Mouse (Mus musculus) liver, embryonic 14.5 days (tissue): ENCODE results near the gene Clstn2. TPM values are rescaled to one million over a fixed set of nuclear protein-coding genes. Genes with fewer than 3 reads are reported as not detected.

Source experiments
- ATAC-seq: fragments of 200-750 bp; cut with Nextera tagmentation; 2 replicates; pipeline ENCODE4 v1.8.0; 2017; ENCODE audit warnings: moderate number of reproducible peaks, mild to moderate bottlenecking, moderate library complexity; ENCODE audit not compliant: insufficient read depth
- DNase-seq, 3 experiments: peaks; one replicate each; pipeline ENCODE4 v3.0.0-alpha.2; 2012 to 2013; ENCODE audit warnings: low read depth in 3 of 3, low spot score in 3 of 3
- H3K27ac ChIP-seq: fragments of 300-500 bp; sonication (generic); 2 replicates; pipeline ENCODE4 v1.5.1; 2014; ENCODE audit warnings: moderate library complexity, mild to moderate bottlenecking, control low read depth, inconsistent platforms
- H3K27me3 ChIP-seq: fragments of 300-500 bp; sonication (generic); 2 replicates; pipeline ENCODE4 v1.6.1; 2014; ENCODE audit warnings: mild to moderate bottlenecking, low read length, moderate library complexity; ENCODE audit not compliant: control insufficient read depth, insufficient read depth
- H3K36me3 ChIP-seq: fragments of 300-500 bp; sonication (generic); replicated peaks from 2 replicates; pipeline ENCODE4 v1.6.1; 2014; ENCODE audit warnings: low read depth; ENCODE audit not compliant: control insufficient read depth, insufficient read depth
- H3K4me1 ChIP-seq, 2 experiments: fragments of 200-500 bp in 1 of 2; fragments of 300-500 bp in 1 of 2; sonication (generic) in 1 of 2; replicated peaks; 2 replicates each; pipeline ENCODE4 v1.6.1; 2012 to 2014; ENCODE audit warnings: antibody characterized with exemption in 1 of 2, inconsistent platforms in 1 of 2, low read length in 1 of 2; ENCODE audit not compliant: control insufficient read depth in 2 of 2, insufficient read depth in 2 of 2
- H3K4me2 ChIP-seq: fragments of 300-500 bp; sonication (generic); 2 replicates; pipeline ENCODE4 v1.6.1; 2014; ENCODE audit warnings: low read depth, mild to moderate bottlenecking, control low read depth, moderate library complexity
- H3K4me3 ChIP-seq, 2 experiments: fragments of 200-500 bp in 1 of 2; fragments of 300-500 bp in 1 of 2; sonication (generic) in 1 of 2; 2 replicates each; pipeline ENCODE4 v1.5.1; 2012 to 2014; ENCODE audit warnings: low read depth in 2 of 2, low read length in 2 of 2, mild to moderate bottlenecking in 2 of 2, control low read depth in 1 of 2, inconsistent platforms in 1 of 2, moderate library complexity in 1 of 2; ENCODE audit not compliant: insufficient read depth in 1 of 2
- H3K9ac ChIP-seq: fragments of 300-500 bp; sonication (generic); replicated peaks from 2 replicates; pipeline ENCODE4 v1.6.1; 2014; ENCODE audit warnings: mild to moderate bottlenecking, control low read depth, moderate library complexity
- H3K9me3 ChIP-seq: fragments of 300-500 bp; sonication (generic); 2 replicates; pipeline ENCODE4 v1.6.1; 2016; ENCODE audit warnings: low read length, mixed read lengths; ENCODE audit not compliant: control insufficient read depth
- CTCF ChIP-seq: IDR thresholded peaks from 2 replicates; pipeline ENCODE4 v1.5.1; 2016; ENCODE audit warnings: antibody characterized with exemption, low read depth, control low read depth
- EP300 ChIP-seq: IDR thresholded peaks from 2 replicates; pipeline ENCODE4 v1.6.1; 2016; ENCODE audit warnings: antibody characterized with exemption, low read depth
- WGBS: fragments of 180-500 bp; shearing (Covaris S2); extraction: QIAGEN DNeasy Blood & Tissue Kit; methylation state at CpG from one replicate; pipeline ENCODE4 v1.1.7; 2014; ENCODE audit not compliant: insufficient replicate concordance; 5-methylcytosine and 5-hydroxymethylcytosine counted together
- polyA plus RNA-seq, 2 experiments: library from polyadenylated mRNA; depleted of rRNA in 1 of 2; stranded (reverse) in 1 of 2; unstranded in 1 of 2; fragments of >200 nt; fragmentation: Nextera tagmentation in 1 of 2; extraction: Ambion mirVana in 1 of 2; gene quantifications; 2 replicates each; pipeline versions ENCODE4 v1.2.1 to v1.2.3; 2012 to 2014

Clstn2 gene
- polyA plus RNA-seq, 2 experiments, result 0.04 to 0.11 TPM

DNA sequence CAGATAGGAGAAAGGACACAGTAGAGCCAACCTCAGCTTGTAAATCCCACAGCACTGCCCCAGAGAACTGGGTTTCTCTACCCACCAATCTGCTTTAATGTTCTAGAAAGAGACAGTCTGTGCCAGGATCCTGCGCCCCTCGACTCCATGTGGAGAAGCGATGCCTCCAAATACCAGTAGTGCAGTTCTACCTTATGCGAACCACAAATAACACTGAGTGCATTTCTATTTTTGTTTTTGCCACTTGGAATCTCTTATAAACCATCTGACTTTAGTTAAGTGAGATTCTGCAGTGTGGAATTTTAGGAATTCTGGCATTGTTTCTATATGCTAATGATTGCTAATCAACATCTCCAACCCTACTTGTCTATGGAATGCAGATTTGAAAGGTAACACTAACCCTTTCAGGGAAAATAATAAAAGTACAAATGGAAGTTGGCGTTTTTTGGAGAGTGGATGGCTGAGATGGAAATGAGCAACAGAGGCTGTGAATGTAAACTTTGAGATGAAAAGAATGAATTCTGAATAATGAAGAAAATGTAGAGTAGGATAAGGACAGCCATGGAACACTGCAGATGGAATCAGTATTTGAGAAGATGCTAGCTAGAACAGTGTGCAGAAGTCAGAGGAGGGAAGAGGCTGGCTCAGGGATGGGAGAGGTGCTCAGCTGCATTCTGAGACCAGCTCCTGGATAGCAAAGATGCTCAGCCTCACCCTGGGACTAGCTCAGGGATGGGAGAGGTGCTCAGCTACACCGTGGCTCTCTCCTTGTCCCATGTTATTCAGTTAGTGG is 617.9 kb downstream of the Clstn2 start:
- H3K4me3 ChIP-seq, result no peak overlapping the region
- ATAC-seq, result no peak
- no peaks in the 10 kb centered on the region for H3K9me3 ChIP-seq
- no peak overlapping the region for H3K4me2 ChIP-seq
- no peaks in the 10 kb centered on the region for H3K36me3 ChIP-seq
- no peak overlapping the region for H3K27ac ChIP-seq
- DNase-seq, result no peak
- no peaks in the 10 kb centered on the region for H3K4me1 ChIP-seq
- H3K27me3 ChIP-seq, result no peaks in the 10 kb centered on the region
- 62% methylated on average over 6 of the region's 6 CpGs for WGBS
- no peak for TF ChIP-seq CTCF
- TF ChIP-seq EP300, result no peak
- no peak overlapping the region for H3K9ac ChIP-seq

GRCm38 (mm10) chr9:97408142-97408541 is 624.8 kb downstream of the Clstn2 start:
- Histone ChIP-seq H3K4me3 (no peak overlapping the region), H3K4me2 (no peak overlapping the region), H3K27me3 (no peaks in the 10 kb centered on the region), H3K9me3 (no peaks in the 10 kb centered on the region), H3K9ac (no peak overlapping the region), H3K4me1 (no peaks in the 10 kb centered on the region), H3K27ac (no peak overlapping the region), H3K36me3 (no peaks in the 10 kb centered on the region)
- TF ChIP-seq EP300 (no peak), CTCF (no peak)
- no peak for DNase-seq
- no peak for ATAC-seq
- 62% methylated on average over 2 of the region's 2 CpGs for WGBS
